Mouse (Mus musculus): ENCODE measurements around the gene Ankmy2. TPM values are rescaled to one million over a fixed set of nuclear protein-coding genes. Genes with fewer than 3 reads are reported as not detected.

Ankmy2 gene
- 30.9 and 33.8 TPM in 2 replicates for polyA plus RNA-seq (2014; fragmentation: Nextera tagmentation; extraction: Ambion mirVana)

DNA sequence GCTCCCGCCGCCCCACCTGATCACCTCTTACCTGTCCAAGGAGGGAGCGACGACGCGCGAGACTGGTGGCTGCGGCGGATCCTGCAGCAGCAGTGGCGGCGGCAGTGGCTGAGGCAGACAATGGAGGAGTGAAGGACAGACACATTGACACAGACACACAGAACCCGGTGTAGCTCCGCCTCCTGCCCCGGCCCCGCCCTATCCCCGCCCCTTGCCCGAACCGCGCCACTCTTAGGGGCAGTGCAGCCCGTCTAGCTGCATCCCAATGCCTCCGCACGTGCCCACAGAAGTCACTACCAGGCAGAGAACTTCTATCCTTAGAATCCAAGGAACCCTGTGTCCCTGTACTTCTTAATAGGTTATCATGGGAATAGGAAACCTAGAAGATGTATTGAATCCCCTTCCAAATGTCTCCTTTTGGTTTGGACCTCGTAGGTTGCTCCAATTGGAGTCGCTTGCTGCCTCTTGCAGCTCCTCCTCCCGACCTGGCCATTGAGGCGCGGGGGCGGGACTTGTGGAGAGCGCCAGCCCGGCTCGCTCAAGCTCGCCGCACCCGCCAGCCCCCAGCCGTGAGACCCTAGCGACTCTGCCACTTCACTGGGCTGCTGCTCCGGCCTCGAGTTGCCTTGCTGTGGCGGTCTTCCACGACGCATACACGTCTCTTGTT, at the start of gene Ankmy2:
TSS of gene Ankmy2 (plus strand) at position 478 of the 667 bp plus-strand sequence.
- Histone ChIP-seq H3K27me3 (ENCODE audit: control insufficient read depth, insufficient read depth, low read length) (no peaks in the 10 kb centered on the region), H3K9ac (ENCODE audit: low read length) (peak within 1 kb of the TSS; percentile 87), H3K4me2 (peak within 1 kb of the TSS; percentile 80), H3K9me3 (ENCODE audit: control insufficient read depth, low read length) (no peaks in the 10 kb centered on the region), H3K4me1 (ENCODE audit: control insufficient read depth, insufficient read depth, low read length) (peaks cover 11% of the 10 kb centered on the region), H3K36me3 (ENCODE audit: control insufficient read depth, insufficient read depth, low read length) (no peaks in the 10 kb centered on the region), H3K4me3 (ENCODE audit: low read depth, low read length) (peak within 1 kb of the TSS; percentile 84), H3K27ac (ENCODE audit: low read depth, low read length) (peak within 1 kb of the TSS; percentile 68)
- WGBS, result under 1% methylated on average over 42 of the region's 42 CpGs
- DNase-seq (ENCODE audit: low spot score, missing footprints) (peak; percentile 99), ATAC-seq (ENCODE audit: low FRiP score) (peak; percentile 98)

DNA sequence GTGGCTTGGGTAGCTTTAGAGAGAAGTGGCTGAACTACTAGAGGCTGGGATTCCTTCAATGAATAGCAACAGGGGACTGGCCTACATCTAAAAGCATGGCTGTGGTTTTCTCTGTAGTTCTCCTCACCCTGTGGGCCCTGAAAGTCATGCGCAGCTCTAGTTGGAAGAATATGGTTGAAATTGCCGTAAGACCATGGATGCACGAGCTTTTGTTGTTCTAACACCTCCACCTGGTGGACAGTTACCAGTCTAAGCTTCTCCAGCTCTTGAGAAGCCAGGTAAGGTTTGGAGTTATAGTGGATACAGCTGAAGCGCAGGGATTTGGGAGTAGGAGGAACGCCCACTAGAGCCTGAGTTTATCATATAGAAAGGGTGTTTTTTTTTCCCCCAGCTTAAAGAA, 48.5 kb upstream of the Ankmy2 start:
- H3K4me1 ChIP-seq (ENCODE audit: control insufficient read depth, insufficient read depth, low read length), result no peaks in the 10 kb centered on the region
- H3K36me3 ChIP-seq (ENCODE audit: control insufficient read depth, insufficient read depth, low read length), result peaks cover 25% of the 10 kb centered on the region
- DNase-seq (ENCODE audit: low spot score, missing footprints) (no peak), ATAC-seq (ENCODE audit: low FRiP score) (no peak)
- H3K27me3 ChIP-seq (ENCODE audit: control insufficient read depth, insufficient read depth, low read length), result no peaks in the 10 kb centered on the region
- no peak overlapping the region for H3K4me2 ChIP-seq
- WGBS, result 94% methylated on average over 5 of the region's 5 CpGs
- H3K4me3 ChIP-seq (ENCODE audit: low read depth, low read length), result no peak overlapping the region
- no peak overlapping the region for H3K27ac ChIP-seq (ENCODE audit: low read depth, low read length)
- H3K9me3 ChIP-seq (ENCODE audit: control insufficient read depth, low read length), result no peaks in the 10 kb centered on the region
- no peak overlapping the region for H3K9ac ChIP-seq (ENCODE audit: low read length)

DNA sequence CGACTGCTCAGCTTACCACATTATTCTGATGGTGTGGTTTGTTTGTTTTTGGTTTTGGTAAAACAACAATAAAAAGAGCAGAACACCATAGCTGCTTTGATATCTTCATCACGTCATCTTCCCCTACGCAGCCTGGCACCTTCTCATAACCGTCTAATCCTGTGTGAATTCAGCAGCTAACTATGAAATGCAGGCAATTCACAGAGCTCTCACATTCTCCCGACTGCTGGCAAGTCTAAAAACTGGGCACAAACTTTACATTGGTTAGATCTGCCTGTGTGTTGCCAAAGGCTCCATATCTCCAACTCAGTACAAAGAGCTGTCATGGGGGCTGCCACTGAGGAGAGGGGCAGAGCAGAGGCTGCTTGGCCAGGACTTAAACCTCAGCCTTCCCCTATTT, 46.5 kb upstream of the Ankmy2 start:
- no peak for ATAC-seq (ENCODE audit: low FRiP score)
- DNase-seq (ENCODE audit: low spot score, missing footprints), result no peak
- H3K27me3 ChIP-seq (ENCODE audit: control insufficient read depth, insufficient read depth, low read length), result no peaks in the 10 kb centered on the region
- no peak overlapping the region for H3K4me2 ChIP-seq
- no peaks in the 10 kb centered on the region for H3K9me3 ChIP-seq (ENCODE audit: control insufficient read depth, low read length)
- WGBS, result 98% methylated on average over 5 of the region's 5 CpGs
- no peak overlapping the region for H3K9ac ChIP-seq (ENCODE audit: low read length)
- no peak overlapping the region for H3K27ac ChIP-seq (ENCODE audit: low read depth, low read length)
- peaks cover 29% of the 10 kb centered on the region for H3K36me3 ChIP-seq (ENCODE audit: control insufficient read depth, insufficient read depth, low read length)
- no peaks in the 10 kb centered on the region for H3K4me1 ChIP-seq (ENCODE audit: control insufficient read depth, insufficient read depth, low read length)
- H3K4me3 ChIP-seq (ENCODE audit: low read depth, low read length), result no peak overlapping the region

DNA sequence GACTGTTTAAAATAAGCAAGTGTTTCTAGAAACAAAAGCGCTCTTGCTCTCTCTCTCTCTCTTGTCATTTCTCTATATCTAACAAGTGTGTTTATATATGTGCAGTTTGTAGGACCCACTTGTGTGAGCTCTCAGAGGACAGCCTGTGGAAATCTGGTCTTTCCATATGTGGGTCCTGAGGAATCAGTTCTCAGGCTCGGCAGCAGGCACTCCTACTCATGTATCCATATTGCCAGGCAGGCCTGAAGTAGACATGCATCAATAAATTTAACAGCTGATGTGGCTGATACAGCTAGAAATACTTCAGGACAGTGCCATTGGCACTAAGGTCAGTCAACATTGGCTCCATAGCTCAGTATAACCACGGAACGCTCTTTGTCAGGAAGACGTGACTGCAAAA, 45.8 kb upstream of the Ankmy2 start:
- H3K9ac ChIP-seq (ENCODE audit: low read length), result no peak overlapping the region
- 97% methylated on average over 5 of the region's 5 CpGs for WGBS
- H3K36me3 ChIP-seq (ENCODE audit: control insufficient read depth, insufficient read depth, low read length), result peaks cover 30% of the 10 kb centered on the region
- H3K27me3 ChIP-seq (ENCODE audit: control insufficient read depth, insufficient read depth, low read length), result no peaks in the 10 kb centered on the region
- H3K4me1 ChIP-seq (ENCODE audit: control insufficient read depth, insufficient read depth, low read length), result no peaks in the 10 kb centered on the region
- H3K9me3 ChIP-seq (ENCODE audit: control insufficient read depth, low read length), result no peaks in the 10 kb centered on the region
- no peak overlapping the region for H3K27ac ChIP-seq (ENCODE audit: low read depth, low read length)
- no peak for DNase-seq (ENCODE audit: low spot score, missing footprints)
- H3K4me2 ChIP-seq, result no peak overlapping the region
- no peak for ATAC-seq (ENCODE audit: low FRiP score)
- no peak overlapping the region for H3K4me3 ChIP-seq (ENCODE audit: low read depth, low read length)

GRCm38 (mm10) chr12:36112081-36112480, 44.8 kb upstream of the Ankmy2 start:
- no peak overlapping the region for H3K4me3 ChIP-seq (ENCODE audit: low read depth, low read length)
- DNase-seq (ENCODE audit: low spot score, missing footprints) (no peak), ATAC-seq (ENCODE audit: low FRiP score) (no peak)
- H3K27ac ChIP-seq (ENCODE audit: low read depth, low read length), result no peak overlapping the region
- no peaks in the 10 kb centered on the region for H3K9me3 ChIP-seq (ENCODE audit: control insufficient read depth, low read length)
- no peak overlapping the region for H3K9ac ChIP-seq (ENCODE audit: low read length)
- H3K4me2 ChIP-seq, result no peak overlapping the region
- peaks cover 29% of the 10 kb centered on the region for H3K36me3 ChIP-seq (ENCODE audit: control insufficient read depth, insufficient read depth, low read length)
- no peaks in the 10 kb centered on the region for H3K4me1 ChIP-seq (ENCODE audit: control insufficient read depth, insufficient read depth, low read length)
- no peaks in the 10 kb centered on the region for H3K27me3 ChIP-seq (ENCODE audit: control insufficient read depth, insufficient read depth, low read length)
- WGBS, result 97% methylated on average over 3 of the region's 3 CpGs

GRCm38 (mm10) chr12:36117161-36117560, 39.8 kb upstream of the Ankmy2 start:
- DNase-seq (ENCODE audit: low spot score, missing footprints), result no peak
- 96% methylated on average over 6 of the region's 6 CpGs for WGBS
- H3K36me3 ChIP-seq (ENCODE audit: control insufficient read depth, insufficient read depth, low read length), result peaks cover 16% of the 10 kb centered on the region; the same call in 1 of the 2 replicates

DNA sequence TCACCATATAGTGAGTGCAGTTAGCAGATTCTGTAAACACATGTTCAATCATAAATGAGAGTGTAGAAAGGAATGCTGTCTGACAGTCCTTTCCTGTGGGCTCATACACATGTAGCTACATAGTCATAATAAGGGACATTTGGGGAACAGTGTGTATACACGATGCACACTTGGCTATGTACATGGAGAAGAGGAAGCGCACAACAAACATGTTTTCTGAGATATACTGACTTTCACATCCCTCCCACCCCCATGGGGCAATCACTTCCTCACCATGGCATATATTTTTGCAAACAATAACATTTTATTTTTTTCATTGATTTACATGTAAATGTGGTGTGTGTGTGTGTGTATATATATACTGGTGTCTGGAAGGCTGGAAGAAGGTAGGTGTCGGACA, 37.7 kb upstream of the Ankmy2 start:
- peaks cover 23% of the 10 kb centered on the region; the same call in 1 of the 2 replicates for H3K36me3 ChIP-seq (ENCODE audit: control insufficient read depth, insufficient read depth, low read length)
- no peaks in the 10 kb centered on the region for H3K4me1 ChIP-seq (ENCODE audit: control insufficient read depth, insufficient read depth, low read length)
- H3K27me3 ChIP-seq (ENCODE audit: control insufficient read depth, insufficient read depth, low read length), result no peaks in the 10 kb centered on the region
- ATAC-seq (ENCODE audit: low FRiP score) (no peak), DNase-seq (ENCODE audit: low spot score, missing footprints) (no peak)
- H3K4me3 ChIP-seq (ENCODE audit: low read depth, low read length), result no peak overlapping the region
- H3K4me2 ChIP-seq, result no peak overlapping the region
- no peak overlapping the region for H3K9ac ChIP-seq (ENCODE audit: low read length)
- 96% methylated on average over 3 of the region's 3 CpGs for WGBS
- no peaks in the 10 kb centered on the region for H3K9me3 ChIP-seq (ENCODE audit: control insufficient read depth, low read length)
- H3K27ac ChIP-seq (ENCODE audit: low read depth, low read length), result no peak overlapping the region

More at GRCm38 (mm10) chr12:36117161-36117560, 39.8 kb upstream of the Ankmy2 start:
- H3K4me2 ChIP-seq, result no peak overlapping the region
- no peak overlapping the region for H3K27ac ChIP-seq (ENCODE audit: low read depth, low read length)
- H3K9me3 ChIP-seq (ENCODE audit: control insufficient read depth, low read length), result no peaks in the 10 kb centered on the region
- H3K9ac ChIP-seq (ENCODE audit: low read length), result no peak overlapping the region
- H3K4me3 ChIP-seq (ENCODE audit: low read depth, low read length), result no peak overlapping the region
- H3K4me1 ChIP-seq (ENCODE audit: control insufficient read depth, insufficient read depth, low read length), result no peaks in the 10 kb centered on the region
- H3K27me3 ChIP-seq (ENCODE audit: control insufficient read depth, insufficient read depth, low read length), result no peaks in the 10 kb centered on the region
- ATAC-seq (ENCODE audit: low FRiP score), result no peak

DNA sequence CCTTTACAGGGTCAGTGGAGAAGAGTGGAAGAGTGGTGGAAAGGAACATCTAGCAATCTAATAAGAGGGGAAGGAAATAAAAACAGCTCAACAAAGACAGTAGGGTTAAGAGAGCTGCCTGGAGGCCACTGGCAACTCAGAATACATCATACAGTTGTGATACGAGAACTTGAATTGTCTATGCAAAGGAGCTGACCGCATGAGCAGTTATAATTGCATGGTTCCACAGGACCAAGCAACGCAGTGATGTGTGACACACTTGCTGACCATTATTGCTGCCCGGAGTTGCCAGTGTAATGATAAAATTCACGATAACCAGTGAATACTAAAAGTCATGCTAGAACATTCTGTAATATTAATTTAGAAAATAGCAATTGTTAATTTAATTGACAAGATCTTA, 30.9 kb upstream of the Ankmy2 start:
- H3K27me3 ChIP-seq (ENCODE audit: control insufficient read depth, insufficient read depth, low read length), result no peaks in the 10 kb centered on the region
- H3K36me3 ChIP-seq (ENCODE audit: control insufficient read depth, insufficient read depth, low read length), result peaks cover 10% of the 10 kb centered on the region; the same call in 1 of the 2 replicates
- DNase-seq (ENCODE audit: low spot score, missing footprints), result no peak
- no peak overlapping the region for H3K4me3 ChIP-seq (ENCODE audit: low read depth, low read length)
- H3K4me2 ChIP-seq, result no peak overlapping the region
- 93% methylated on average over 5 of the region's 5 CpGs for WGBS
- H3K9ac ChIP-seq (ENCODE audit: low read length), result no peak overlapping the region
- no peak overlapping the region for H3K27ac ChIP-seq (ENCODE audit: low read depth, low read length)
- ATAC-seq (ENCODE audit: low FRiP score), result no peak
- no peaks in the 10 kb centered on the region for H3K4me1 ChIP-seq (ENCODE audit: control insufficient read depth, insufficient read depth, low read length)
- no peaks in the 10 kb centered on the region for H3K9me3 ChIP-seq (ENCODE audit: control insufficient read depth, low read length)

GRCm38 (mm10) chr12:36129826-36130225, 27.1 kb upstream of the Ankmy2 start:
- 93% methylated on average over 5 of the region's 5 CpGs for WGBS
- no peak for ATAC-seq (ENCODE audit: low FRiP score)
- no peaks in the 10 kb centered on the region for H3K36me3 ChIP-seq (ENCODE audit: control insufficient read depth, insufficient read depth, low read length)

More at GRCm38 (mm10) chr12:36129826-36130225, 27.1 kb upstream of the Ankmy2 start:
- Histone ChIP-seq H3K9me3 (ENCODE audit: control insufficient read depth, low read length) (no peaks in the 10 kb centered on the region), H3K4me3 (ENCODE audit: low read depth, low read length) (no peak overlapping the region), H3K9ac (ENCODE audit: low read length) (no peak overlapping the region), H3K4me2 (no peak overlapping the region), H3K27ac (ENCODE audit: low read depth, low read length) (no peak overlapping the region), H3K4me1 (ENCODE audit: control insufficient read depth, insufficient read depth, low read length) (no peaks in the 10 kb centered on the region), H3K27me3 (ENCODE audit: control insufficient read depth, insufficient read depth, low read length) (no peaks in the 10 kb centered on the region)
- no peak for DNase-seq (ENCODE audit: low spot score, missing footprints)
